Mouse (Mus musculus) spleen, postnatal 36 days (tissue): ENCODE data around the gene Fdxr.
A peak's percentile ranks its signal among the peaks of the same experiment; 100 is the strongest.

ENCODE experiments used
- DNase-seq, 2 experiments: peaks; one replicate each; pipeline ENCODE4 v3.0.0; 2022; ENCODE audit warnings: low spot score in 2 of 2, mixed read lengths in 1 of 2

Fdxr gene

GRCm38 (mm10) chr11:115270148-115270861 is 6.5 kb downstream of the Fdxr start:
- peak; percentile 22 to 24 for DNase-seq

GRCm38 (mm10) chr11:115269330-115270066 is 7.4 kb downstream of the Fdxr start:
- DNase-seq, result no peak

GRCm38 (mm10) chr11:115267958-115268357 is 8.9 kb downstream of the Fdxr start:
- no peak for DNase-seq

- DNase-seq, result no peak
Measured at GRCm38 (mm10) chr11:115267061-115267883, 9.6 kb downstream of the Fdxr start, which contains the start of gene Grin2c. TSS of gene Grin2c (minus strand) at chr11:115267243.

- DNase-seq, result no peak
Measured at GRCm38 (mm10) chr11:115266400-115266778, 10.5 kb downstream of the Fdxr start.

GRCm38 (mm10) chr11:115265771-115266399 is 11.0 kb downstream of the Fdxr start:
- no peak for DNase-seq

- DNase-seq, result no peak
Measured at GRCm38 (mm10) chr11:115264862-115265668, 11.8 kb downstream of the Fdxr start.

- no peak for DNase-seq
Measured at GRCm38 (mm10) chr11:115264136-115264861, 12.6 kb downstream of the Fdxr start.

GRCm38 (mm10) chr11:115262954-115263353 is 13.9 kb downstream of the Fdxr start:
- no peak for DNase-seq

GRCm38 (mm10) chr11:115259134-115259533 is 17.7 kb downstream of the Fdxr start:
- DNase-seq, result no peak

- no peak for DNase-seq
Measured at GRCm38 (mm10) chr11:115257775-115258510, 18.9 kb downstream of the Fdxr start.

- no peak for DNase-seq
Measured at GRCm38 (mm10) chr11:115251258-115251657, 25.6 kb downstream of the Fdxr start.

- no peak for DNase-seq
Measured at GRCm38 (mm10) chr11:115250405-115251090, 26.3 kb downstream of the Fdxr start.

GRCm38 (mm10) chr11:115249721-115250404 is 27.0 kb downstream of the Fdxr start:
- DNase-seq, result no peak

GRCm38 (mm10) chr11:115247945-115248344 is 28.9 kb downstream of the Fdxr start:
- no peak for DNase-seq

- DNase-seq, result no peak
Measured at GRCm38 (mm10) chr11:115247240-115247639, 29.6 kb downstream of the Fdxr start.

- no peak for DNase-seq
Measured at GRCm38 (mm10) chr11:115246386-115246785, 30.5 kb downstream of the Fdxr start.

GRCm38 (mm10) chr11:115244840-115245239 is 32.0 kb downstream of the Fdxr start:
- no peak for DNase-seq
